Mouse (Mus musculus) left cerebral cortex, adult 9 months (tissue): ENCODE data around the gene Asb17.
"Not testable (repeated sequence)": the region's sequence is repeated elsewhere in the genome, so short reads cannot be mapped to it uniquely, and the experiment has no call there.

Source experiments
- DNase-seq, 2 experiments: peaks; one replicate each; pipeline ENCODE4 v3.0.0; 2022; ENCODE audit warnings: low spot score in 2 of 2

Gene Asb17

DNA sequence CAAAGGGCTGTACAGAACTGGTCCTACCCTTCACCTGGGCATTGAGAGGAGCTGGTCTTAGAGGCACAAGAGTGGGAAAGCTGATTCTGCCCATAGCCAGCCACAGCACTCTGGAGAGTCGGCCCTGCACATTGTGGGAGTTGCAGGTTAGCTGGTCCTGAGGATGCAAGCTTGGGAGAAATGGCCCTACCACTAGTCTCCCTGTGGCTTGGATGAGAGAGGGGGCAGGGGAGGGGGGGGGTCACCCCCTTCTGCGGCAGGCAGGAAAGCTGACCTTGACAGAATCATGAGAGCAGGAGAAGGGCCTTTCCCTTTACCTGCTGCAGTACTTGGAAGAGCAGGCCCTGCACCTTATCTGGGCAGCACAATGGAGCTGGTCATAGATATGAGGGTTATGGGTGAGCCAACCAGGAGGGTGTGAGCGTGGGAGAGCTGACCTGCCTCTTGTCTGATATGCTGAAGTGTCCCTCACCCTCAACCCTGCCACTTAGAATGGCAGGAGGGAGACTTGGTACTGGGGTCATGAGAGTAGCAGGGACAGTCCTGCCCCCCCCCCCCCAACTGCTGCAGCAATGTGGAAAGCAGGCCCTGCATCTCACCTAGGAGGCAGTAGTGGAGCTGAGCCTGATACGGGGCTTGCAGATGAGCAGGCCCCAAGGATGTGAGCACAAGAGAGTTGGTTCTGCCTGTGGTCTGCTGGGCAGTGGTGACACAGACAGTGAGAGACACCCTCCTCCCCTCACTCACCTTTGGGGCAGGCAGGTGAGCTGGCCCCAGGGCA, 11.9 kb upstream of the Asb17 start:
- DNase-seq: no peak

- DNase-seq: no peak
Measured at GRCm38 (mm10) chr3:153832654-153832945, 11.4 kb upstream of the Asb17 start.

- DNase-seq: no peak
Measured at GRCm38 (mm10) chr3:153834071-153834470, 9.9 kb upstream of the Asb17 start.

DNA sequence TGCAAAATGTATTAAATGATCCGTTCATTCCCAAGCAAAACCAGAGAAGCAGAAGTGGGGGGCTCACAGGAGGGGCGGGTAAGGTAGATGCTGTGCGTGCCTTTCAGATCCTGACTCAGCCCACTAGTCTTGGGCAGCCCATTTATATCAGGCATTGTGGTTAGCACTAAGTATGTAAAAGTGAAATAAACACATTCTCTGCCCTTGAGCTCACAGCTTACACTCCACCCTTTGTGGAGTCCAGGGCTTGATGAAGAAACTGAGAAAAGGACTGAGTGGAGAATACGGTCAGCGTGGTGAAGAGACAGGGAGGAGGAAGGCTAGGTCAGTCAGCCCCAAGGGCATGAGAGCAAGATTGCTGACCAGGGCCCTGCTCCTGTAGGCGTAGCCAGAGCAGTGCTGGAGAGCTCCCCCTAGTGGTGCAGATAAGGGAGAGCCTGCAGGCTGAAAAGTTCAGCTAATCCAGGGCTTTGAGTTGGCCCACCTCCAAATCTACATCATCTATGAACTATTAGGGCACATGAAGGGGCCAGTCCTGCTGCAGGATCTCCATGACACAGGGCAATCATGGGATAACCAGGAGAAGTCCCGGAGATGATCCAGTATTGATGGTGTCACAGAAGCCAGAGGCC, 8.4 kb upstream of the Asb17 start:
- peak in 1 of 2 experiments; percentile 51 for DNase-seq

- DNase-seq: no peak
Measured at GRCm38 (mm10) chr3:153836316-153836715, 7.7 kb upstream of the Asb17 start.

DNA sequence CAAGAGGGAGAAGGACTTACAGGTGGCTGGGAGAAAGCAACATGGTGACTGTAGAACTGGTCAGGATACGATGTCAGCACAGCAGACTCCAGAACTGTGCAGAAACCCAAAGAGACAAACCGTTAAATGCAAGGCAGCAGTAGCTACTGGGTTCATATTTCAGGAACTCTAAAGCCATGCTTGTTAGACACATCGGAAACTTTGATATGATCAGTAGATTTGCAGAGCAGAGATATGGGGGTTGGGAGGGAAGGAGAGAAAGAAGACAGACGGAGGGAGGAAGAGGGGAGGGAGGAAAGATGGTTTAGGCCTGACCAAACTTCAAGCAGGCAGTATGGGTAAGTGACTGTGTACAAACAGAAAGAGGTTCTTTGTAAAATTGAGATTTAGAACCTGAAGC, 6.4 kb upstream of the Asb17 start:
- DNase-seq: no peak

- DNase-seq: no peak
Measured at GRCm38 (mm10) chr3:153844757-153845156, 748 bp downstream of the Asb17 start.

DNA sequence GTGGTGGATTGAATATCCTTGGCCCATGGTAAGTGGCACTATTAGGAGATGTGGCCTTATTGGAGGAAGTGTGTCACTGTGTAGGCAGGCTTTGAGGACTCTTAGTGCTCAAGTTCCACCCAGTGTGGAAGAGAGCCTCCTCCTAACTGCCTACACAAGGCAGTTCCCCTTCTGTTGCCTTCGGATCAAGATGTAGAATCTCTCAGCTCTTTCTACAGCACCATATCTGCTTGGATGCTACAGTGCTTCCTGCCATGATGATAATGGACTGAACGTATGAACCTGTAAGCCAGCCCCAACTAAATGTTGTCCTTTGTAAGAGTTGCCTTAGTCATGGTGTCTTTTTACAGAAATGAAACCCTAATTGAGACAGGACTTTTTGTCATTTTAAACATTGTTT, 1.5 kb downstream of the Asb17 start:
- DNase-seq: no peak

DNA sequence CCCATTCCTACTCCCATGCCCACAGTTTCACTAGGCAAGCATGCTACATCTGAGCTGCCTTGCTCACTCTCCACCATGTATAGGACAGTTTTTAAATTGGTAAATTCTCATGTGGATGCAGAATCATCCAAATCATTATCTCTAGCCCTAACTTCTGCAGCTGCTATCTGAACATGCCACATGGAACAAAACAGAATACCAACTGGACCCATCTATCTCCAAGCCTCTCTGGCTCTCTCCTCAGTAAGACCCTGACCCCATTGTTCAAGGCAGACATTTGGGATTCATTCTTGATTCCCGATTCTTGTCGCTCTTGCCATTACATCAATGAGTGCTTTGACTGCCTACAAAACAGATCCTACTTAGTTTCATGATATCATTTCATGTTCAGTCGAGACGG, 2.1 kb downstream of the Asb17 start:
- DNase-seq: no peak

- no peak for DNase-seq
Measured at GRCm38 (mm10) chr3:153847207-153847733, 3.3 kb downstream of the Asb17 start.

DNA sequence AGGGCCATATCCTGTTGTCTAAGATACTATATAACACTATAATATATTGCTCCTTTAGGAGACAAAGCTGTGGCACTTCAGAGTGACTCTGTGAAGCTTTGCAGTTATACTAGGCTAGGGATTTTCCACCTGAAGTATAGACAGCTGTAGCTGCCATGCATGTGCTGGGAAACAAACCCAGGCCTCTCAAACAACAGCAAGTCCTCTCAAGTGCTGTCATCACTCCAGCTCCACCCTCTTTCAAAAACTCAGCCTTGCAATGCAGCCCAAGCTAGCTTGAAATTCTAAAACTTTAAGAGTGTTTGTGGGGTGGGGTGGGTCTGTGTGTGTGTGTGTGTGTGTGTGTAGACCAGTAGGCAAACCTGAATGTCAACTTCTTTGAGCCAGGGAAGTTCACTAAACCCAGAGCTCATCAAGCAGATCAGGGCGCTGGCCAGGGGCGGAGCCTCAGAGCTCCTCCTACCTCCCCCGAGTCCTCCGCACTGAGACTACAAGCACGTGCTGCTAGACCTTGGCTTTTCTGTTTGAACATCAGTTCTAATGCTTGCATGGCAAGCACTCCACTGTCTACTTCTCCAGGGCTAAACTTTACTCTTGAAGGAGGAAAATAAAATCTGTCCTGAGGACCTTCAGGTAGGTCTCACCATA, 5.5 kb downstream of the Asb17 start:
- DNase-seq: no peak

DNA sequence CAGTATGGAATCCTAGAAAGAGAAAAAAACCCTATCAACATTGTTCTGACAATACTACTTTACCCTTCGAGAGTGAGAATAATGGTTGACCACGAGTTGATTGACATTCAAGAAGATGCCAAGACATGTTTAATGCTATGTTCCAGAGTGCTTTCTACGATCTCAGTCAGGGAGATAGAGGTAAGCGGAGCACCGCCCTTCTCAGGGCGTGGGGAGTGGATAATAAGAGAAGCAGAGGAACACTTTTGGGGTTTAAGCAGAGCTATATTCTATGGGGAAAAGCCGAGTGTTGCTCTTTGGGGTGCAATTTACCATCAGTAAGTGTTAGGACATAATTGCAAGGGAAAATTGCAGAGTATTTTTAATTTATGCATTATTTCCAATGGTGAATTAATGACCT, 6.8 kb downstream of the Asb17 start:
- no peak for DNase-seq

DNA sequence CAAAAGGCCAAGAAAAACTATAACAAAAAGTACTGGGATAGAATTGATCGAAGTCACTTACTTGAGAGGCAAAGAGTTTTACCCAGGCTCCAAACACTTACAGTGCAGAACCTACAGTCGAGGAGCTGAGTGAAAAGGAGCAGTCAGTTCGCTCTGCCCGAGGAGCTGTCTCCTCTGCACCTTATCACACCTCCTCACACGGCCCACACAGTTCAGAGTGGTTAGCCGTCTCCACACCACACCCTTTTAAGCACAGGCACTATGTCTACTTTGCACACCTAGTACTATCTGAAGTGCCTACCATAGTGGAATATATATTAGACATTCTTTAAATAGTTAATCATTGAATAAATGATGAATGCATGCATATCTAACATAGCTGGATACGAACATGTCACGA, 8.3 kb downstream of the Asb17 start:
- no peak for DNase-seq

DNA sequence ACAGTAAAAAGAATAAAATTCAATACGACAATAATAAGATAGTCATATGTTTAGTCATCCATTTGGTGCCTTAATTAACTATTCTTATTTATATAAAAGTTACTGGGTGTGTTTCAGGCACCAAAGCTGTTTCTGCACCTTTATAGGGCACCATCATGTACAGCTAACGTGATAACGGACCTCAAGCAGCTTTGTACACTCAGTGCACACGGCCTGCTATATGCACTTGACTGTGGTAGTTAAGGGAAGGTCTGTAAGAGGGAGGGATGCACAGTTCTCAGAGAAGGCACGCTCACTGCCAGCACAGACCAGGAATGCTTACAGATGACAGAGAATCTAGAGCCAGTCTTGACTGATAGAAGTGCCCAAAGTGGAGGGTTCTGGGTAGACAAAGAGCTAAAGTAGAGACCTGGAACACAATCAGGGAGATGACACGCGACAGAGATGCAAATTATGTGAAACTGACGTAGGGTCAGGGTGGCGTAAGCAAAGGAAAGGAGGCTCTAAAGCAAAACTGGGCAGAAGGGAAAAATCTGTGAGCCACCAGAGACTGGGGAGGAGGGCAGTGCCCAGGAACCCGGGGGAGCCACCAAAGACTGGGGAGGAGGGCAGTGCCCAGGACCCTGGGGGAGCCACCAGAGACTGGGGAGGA, 14.5 kb downstream of the Asb17 start:
- DNase-seq: no peak

DNA sequence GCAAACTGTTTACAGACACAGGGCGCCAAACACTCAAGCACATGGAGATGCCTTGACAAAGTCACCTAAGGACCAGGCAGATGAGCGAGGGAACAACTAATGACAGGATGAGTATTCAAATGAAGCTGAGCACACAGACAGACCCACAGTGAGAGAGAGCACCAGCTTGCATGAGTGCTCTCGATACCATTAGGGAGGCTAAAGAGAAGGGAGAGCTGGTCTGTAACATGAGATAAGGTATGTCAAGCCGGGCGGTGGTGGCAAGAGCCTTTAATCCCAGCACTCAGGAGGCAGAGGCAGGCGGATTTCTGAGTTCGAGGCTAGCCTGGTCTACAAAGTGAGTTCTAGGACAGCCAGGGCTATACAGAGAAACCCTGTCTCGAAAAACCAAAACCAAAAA, 16.4 kb downstream of the Asb17 start:
- not testable (repeated sequence) for DNase-seq

GRCm38 (mm10) chr3:153863816-153864215, 19.8 kb downstream of the Asb17 start:
- no peak for DNase-seq

GRCm38 (mm10) chr3:153864636-153865429, 20.8 kb downstream of the Asb17 start:
- DNase-seq: no peak

DNA sequence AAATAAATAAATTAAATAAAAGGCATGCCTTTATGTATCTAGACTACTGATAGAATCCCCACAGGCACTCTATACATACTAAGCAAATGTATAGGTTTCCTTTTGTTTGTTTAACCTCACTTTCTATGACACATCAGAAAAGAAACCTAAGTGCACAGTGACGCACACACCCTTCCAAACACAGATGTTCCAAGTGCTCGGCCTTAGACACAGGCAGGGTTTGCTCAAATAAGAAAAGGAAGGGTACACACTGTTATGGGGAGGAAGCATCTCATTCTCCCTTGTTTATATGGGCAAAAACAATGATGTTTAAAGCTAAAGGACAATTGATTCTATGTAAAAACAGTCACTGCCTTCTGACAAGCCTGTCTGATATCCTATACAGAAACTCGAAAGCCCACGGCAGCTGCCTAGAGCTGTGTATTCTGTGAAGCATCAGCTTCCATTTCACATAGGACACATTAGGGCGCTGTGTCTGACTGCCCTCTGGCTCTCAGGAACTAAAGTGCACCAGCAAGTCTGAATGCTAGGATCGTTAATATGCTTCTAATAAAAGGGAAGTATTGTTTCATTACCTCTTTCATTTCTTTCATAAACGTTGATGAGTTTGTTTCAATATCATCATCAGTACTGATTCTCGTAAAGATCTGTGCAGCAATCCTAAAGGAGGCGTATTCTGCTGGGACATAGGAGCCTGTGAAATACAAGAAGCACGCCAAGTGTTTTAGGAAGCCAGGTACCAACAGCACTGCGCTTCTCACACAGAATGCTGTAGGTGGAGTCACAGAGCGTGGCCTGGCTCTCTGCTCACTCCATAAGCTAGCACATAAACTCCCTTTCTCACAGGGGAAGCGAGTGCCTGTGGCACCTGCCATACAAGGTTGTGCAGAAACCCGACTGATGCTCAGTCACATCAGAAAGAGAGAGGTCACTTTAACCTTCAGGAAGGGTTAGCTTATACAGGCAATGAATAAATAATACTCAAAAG, 23.4 kb downstream of the Asb17 start:
- DNase-seq: no peak

DNA sequence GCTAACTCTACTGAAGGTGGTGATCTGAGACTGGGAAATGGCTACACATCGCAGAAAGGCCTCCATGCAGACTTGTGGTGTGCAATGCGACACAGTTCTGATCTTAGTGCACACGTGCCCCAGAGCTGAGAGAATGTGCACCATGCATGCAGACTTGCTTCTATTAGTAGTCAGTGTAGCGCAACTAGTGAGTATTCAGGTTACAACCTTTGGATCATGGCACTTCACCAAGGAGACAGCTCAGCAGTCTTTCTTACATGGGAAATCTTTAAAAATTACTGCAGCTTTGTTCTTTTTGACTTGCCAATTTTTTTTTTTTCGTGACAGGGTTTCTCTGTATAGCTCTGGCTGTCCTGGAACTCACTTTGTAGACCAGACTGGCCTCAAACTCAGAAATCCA, 27.4 kb downstream of the Asb17 start:
- no peak for DNase-seq

DNA sequence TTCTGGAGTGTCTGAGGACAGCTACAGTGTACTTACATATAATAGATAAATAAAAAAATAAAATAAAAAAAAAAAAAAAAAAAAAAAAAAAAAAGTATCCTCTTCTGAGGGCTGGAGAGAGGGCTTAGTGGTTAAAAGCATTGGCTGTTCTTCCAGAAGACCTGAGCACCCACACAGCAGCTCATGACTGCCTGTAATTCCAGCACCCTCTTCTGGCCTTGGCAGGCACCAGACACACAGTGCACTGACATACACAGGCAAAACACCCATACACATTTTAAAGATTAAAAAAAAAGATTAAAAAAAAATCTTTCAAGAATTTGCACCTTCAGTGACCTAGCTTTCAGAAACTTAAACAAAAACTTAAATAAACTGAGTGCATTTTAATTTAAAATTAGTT, 42.3 kb downstream of the Asb17 start:
- DNase-seq: no peak
